Mouse (Mus musculus) spleen, postnatal 0 days (tissue): Measurements from ENCODE around the gene C87499. TPM values are rescaled to one million over a fixed set of nuclear protein-coding genes. Genes with fewer than 3 reads are reported as not detected.

Experiments
- polyA plus RNA-seq: library from polyadenylated mRNA; unstranded; fragments of >200 nt; fragmentation: Nextera tagmentation; extraction: Ambion mirVana; gene quantifications from 2 replicates; pipeline ENCODE4 v1.2.1, GENCODE M21; 2015

The C87499 gene
- not detected in 2 replicates for polyA plus RNA-seq

GRCm38 (mm10) chr4:88634311-88634710 lies at the start of gene C87499:
C87499 (minus strand) TSS chr4:88634411.

GRCm38 (mm10) chr4:88683812-88684211 lies 49.6 kb upstream of the C87499 start, which contains the start of gene Ifna2:
Ifna2 (minus strand) TSS chr4:88683912.

DNA sequence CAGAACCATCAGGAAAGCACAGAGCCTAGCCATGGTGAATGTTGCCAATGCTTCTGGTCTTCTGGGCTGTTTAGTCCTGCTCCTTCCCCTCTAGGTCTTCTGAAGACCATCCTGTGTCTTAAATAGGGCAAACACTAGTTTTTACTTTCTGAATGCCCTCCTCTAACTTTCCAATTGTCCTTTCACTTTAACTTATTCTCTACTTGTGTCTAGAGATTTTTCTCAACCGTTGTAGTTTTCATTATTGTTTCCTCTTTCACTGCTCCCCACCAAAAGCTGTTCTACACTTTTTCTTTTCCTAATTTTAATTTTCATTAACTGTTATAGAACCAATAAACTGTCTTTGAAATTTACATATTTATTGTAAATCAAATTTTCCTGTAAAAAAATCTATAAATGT lies 42.6 kb upstream of the C87499 start, which contains the start of gene Ifna16:
Gene Ifna16, minus strand, starts transcription at position 101 of the 400 bp plus-strand sequence.

DNA sequence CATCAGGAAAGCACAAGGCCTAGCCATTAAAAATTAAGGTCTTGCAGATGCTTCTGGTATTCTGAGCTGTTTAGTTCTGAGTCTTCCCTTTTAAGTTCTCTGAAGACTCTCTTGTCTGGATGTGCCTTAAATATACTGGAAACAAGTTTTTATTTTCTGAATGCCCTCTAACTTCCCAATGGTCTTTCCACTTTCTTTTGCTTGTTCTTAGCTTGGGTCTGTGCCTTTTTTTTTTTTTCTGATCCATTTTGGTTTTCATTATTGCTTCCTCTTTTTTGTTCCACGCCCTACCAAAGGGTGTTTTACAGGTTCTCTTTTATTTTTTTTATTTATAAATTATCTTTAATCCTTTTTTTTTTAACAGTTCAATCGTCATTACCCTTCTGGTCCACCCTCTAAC lies 10.1 kb upstream of the C87499 start, which contains the start of gene Ifna13:
Gene Ifna13, minus strand, starts transcription at position 101 of the 400 bp plus-strand sequence.

DNA sequence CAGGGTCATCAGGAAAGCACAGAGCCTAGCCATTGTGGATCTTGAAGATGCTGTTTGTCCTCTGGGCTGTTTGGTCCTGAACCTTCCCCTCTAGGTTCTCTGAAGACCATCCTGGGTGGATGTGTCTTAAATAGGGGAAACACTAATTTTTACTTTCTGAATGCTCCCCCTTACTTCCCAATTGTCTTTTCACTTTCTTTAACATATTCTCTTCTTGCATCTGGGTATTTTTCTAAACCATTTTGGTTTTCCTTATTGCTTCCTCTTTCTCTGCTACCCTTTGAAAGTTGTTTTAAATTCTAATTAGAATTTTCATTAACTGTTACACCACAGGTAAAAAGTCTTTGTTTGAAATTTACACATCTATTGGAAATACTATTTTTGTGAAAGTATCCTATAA lies 30.9 kb downstream of the C87499 start, which contains the start of gene Ifna12:
Gene Ifna12, minus strand, starts transcription at position 101 of the 400 bp plus-strand sequence.

DNA sequence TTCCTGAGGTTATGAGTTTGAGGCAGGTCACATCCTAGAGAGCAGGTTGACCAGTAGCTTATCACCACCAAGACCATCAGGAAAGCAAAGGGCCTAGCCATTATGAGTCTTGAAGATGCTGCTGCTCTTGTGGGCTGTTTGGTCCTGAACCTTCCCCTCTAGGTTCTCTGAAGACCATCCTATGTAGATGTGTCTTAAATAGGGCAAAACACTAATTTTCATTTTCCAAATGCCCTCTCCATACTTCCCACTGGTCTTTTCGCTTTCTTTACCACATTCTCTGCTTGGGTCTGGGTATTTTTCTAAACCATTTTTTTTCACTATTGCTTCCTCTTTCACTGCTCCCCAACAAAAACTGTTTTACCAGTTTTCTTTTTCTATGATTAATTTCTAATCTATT lies 41.9 kb downstream of the C87499 start, which contains the start of gene Ifna9:
Gene Ifna9, minus strand, starts transcription at position 101 of the 400 bp plus-strand sequence.

Other genes with a start within 250 kb of the C87499 start
- gene Hacd4, start 195.5 kb downstream of the C87499 start, polyA plus RNA-seq, result 12.3 and 18.5 TPM in 2 replicates
- not detected in 2 replicates for gene Ifnb1, start 111.6 kb downstream of the C87499 start, polyA plus RNA-seq
- not detected in 2 replicates for gene Ifna15, start 76.2 kb downstream of the C87499 start, polyA plus RNA-seq
- gene Ifna14, start 62.6 kb downstream of the C87499 start, polyA plus RNA-seq, result not detected in 2 replicates
- not detected in 2 replicates for gene Ifna9, start 42.0 kb downstream of the C87499 start, polyA plus RNA-seq
- gene Ifna12, start 31.0 kb downstream of the C87499 start, polyA plus RNA-seq, result not detected in 2 replicates
- gene Ifna13, start 10.0 kb upstream of the C87499 start, polyA plus RNA-seq, result not detected in 2 replicates
- gene Ifna16, start 42.5 kb upstream of the C87499 start, polyA plus RNA-seq, result not detected in 2 replicates
- not detected in 2 replicates for gene Ifna2, start 49.5 kb upstream of the C87499 start, polyA plus RNA-seq
- not detected in 2 replicates for gene Ifnab, start 56.9 kb upstream of the C87499 start, polyA plus RNA-seq
- gene Gm26566, start 87.4 kb upstream of the C87499 start, polyA plus RNA-seq, result 0.17 and 0.38 TPM in 2 replicates
- gene Klhl9, start 88.1 kb upstream of the C87499 start, polyA plus RNA-seq, result 23.7 and 28.8 TPM in 2 replicates
- not detected in 2 replicates for gene Gm13271, start 120.5 kb upstream of the C87499 start, polyA plus RNA-seq
- 0.17 and 0.19 TPM in 2 replicates for gene Gm13283, start 125.7 kb upstream of the C87499 start, polyA plus RNA-seq
- gene Gm13290, start 139.4 kb upstream of the C87499 start, polyA plus RNA-seq, result not detected in 2 replicates
- not detected in 2 replicates for gene Gm13289, start 142.5 kb upstream of the C87499 start, polyA plus RNA-seq
- gene Gm13272, start 145.4 kb upstream of the C87499 start, polyA plus RNA-seq, result not detected in 2 replicates
- gene Ifnz, start 147.7 kb upstream of the C87499 start, polyA plus RNA-seq, result 0.33 TPM in 1 of 2 replicates, not detected in the other
- not detected in 2 replicates for gene Gm13276, start 151.3 kb upstream of the C87499 start, polyA plus RNA-seq
- gene Gm13277, start 154.2 kb upstream of the C87499 start, polyA plus RNA-seq, result not detected in 2 replicates
- gene Gm13278, start 157.1 kb upstream of the C87499 start, polyA plus RNA-seq, result not detected in 2 replicates
- gene Gm13275, start 160.1 kb upstream of the C87499 start, polyA plus RNA-seq, result not detected in 2 replicates
- gene Gm13279, start 163.0 kb upstream of the C87499 start, polyA plus RNA-seq, result not detected in 2 replicates
- gene Gm13285, start 165.3 kb upstream of the C87499 start, polyA plus RNA-seq, result 0.79 TPM in 1 of 2 replicates, not detected in the other
- not detected in 2 replicates for gene Gm13287, start 168.8 kb upstream of the C87499 start, polyA plus RNA-seq
- not detected in 2 replicates for gene Gm13288, start 171.1 kb upstream of the C87499 start, polyA plus RNA-seq
- not detected in 2 replicates for gene Ifna7, start 181.8 kb upstream of the C87499 start, polyA plus RNA-seq
- not detected in 2 replicates for gene Ifna11, start 185.5 kb upstream of the C87499 start, polyA plus RNA-seq
- gene Ifna6, start 193.0 kb upstream of the C87499 start, polyA plus RNA-seq, result not detected in 2 replicates
- gene Ifna5, start 201.1 kb upstream of the C87499 start, polyA plus RNA-seq, result not detected in 2 replicates
- gene Ifna4, start 207.4 kb upstream of the C87499 start, polyA plus RNA-seq, result not detected in 2 replicates
- not detected in 2 replicates for gene Ifna1, start 215.7 kb upstream of the C87499 start, polyA plus RNA-seq
- not detected in 2 replicates for gene Ifne, start 245.8 kb upstream of the C87499 start, polyA plus RNA-seq